Mouse (Mus musculus) erythroblast, embryonic 14.5 days (primary cell): ENCODE results near the gene Pkd2. TPM values are rescaled to one million over a fixed set of nuclear protein-coding genes. Genes with fewer than 3 reads are reported as not detected.
"Not testable (repeated sequence)": the region's sequence is repeated elsewhere in the genome, so short reads cannot be mapped to it uniquely, and the experiment has no call there.

Experiments used
- H3K27me3 ChIP-seq: 2 replicates; pipeline ENCODE4 v1.6.1; 2012; ENCODE audit warnings: inconsistent platforms; ENCODE audit not compliant: control insufficient read depth
- H3K36me3 ChIP-seq: 2 replicates; pipeline ENCODE4 v1.6.1; 2012; ENCODE audit warnings: mild to moderate bottlenecking, inconsistent platforms; ENCODE audit not compliant: control insufficient read depth
- H3K4me1 ChIP-seq: 2 replicates; pipeline ENCODE4 v1.6.1; 2012; ENCODE audit warnings: inconsistent platforms; ENCODE audit not compliant: control insufficient read depth
- H3K4me3 ChIP-seq: replicated peaks from 2 replicates; pipeline ENCODE3; 2012; ENCODE audit warnings: moderate library complexity, mild to moderate bottlenecking, inconsistent platforms
- H3K9me3 ChIP-seq: 2 replicates; pipeline ENCODE4 v1.6.1; 2012; ENCODE audit warnings: low read length, inconsistent platforms, mixed read lengths; ENCODE audit not compliant: control insufficient read depth
- GATA1 ChIP-seq: IDR thresholded peaks from 2 replicates; pipeline ENCODE4 v1.6.1; 2012; ENCODE audit warnings: low read length, inconsistent platforms, mixed read lengths
- TAL1 ChIP-seq: IDR thresholded peaks from 3 replicates; pipeline ENCODE4 v1.6.1; 2012; ENCODE audit warnings: low read length, inconsistent platforms, mixed read lengths
- polyA plus RNA-seq: library from polyadenylated mRNA; stranded (reverse); fragments of >175 nt; gene quantifications from 2 replicates; pipeline ENCODE4 v1.2.3, GENCODE M21; 2012

The Pkd2 gene
- polyA plus RNA-seq, 1 experiment: not detected

- TF ChIP-seq TAL1 (no peak), GATA1 (no peak)
- H3K36me3 ChIP-seq: no peaks in the 10 kb centered on the region
- no peak within 1 kb of the TSS for H3K4me3 ChIP-seq
- no peaks in the 10 kb centered on the region for H3K27me3 ChIP-seq
- no peaks in the 10 kb centered on the region for H3K9me3 ChIP-seq
- H3K4me1 ChIP-seq: no peaks in the 10 kb centered on the region
Observed at GRCm38 (mm10) chr5:104434835-104435301, 24.4 kb upstream of the Pkd2 start, which contains the start of gene Spp1. Gene Spp1 (plus strand): TSS chr5:104435118.

GRCm38 (mm10) chr5:104436406-104437076, 22.7 kb upstream of the Pkd2 start:
- Histone ChIP-seq H3K4me1 (no peaks in the 10 kb centered on the region), H3K27me3 (no peaks in the 10 kb centered on the region), H3K36me3 (no peaks in the 10 kb centered on the region), H3K4me3 (no peak overlapping the region), H3K9me3 (no peaks in the 10 kb centered on the region; the same call in 1 of the 2 replicates)
- TF ChIP-seq GATA1 (no peak), TAL1 (no peak)

- Histone ChIP-seq H3K36me3 (no peaks in the 10 kb centered on the region), H3K9me3 (no peaks in the 10 kb centered on the region; the same call in 1 of the 2 replicates), H3K4me3 (no peak overlapping the region), H3K27me3 (no peaks in the 10 kb centered on the region), H3K4me1 (no peaks in the 10 kb centered on the region)
- no peak for TF ChIP-seq TAL1
- no peak for TF ChIP-seq GATA1
Observed at GRCm38 (mm10) chr5:104442396-104442795, 16.9 kb upstream of the Pkd2 start.

GRCm38 (mm10) chr5:104442850-104443249, 16.4 kb upstream of the Pkd2 start:
- Histone ChIP-seq H3K9me3 (no peaks in the 10 kb centered on the region; the same call in 1 of the 2 replicates), H3K27me3 (no peaks in the 10 kb centered on the region)
- no peak for TF ChIP-seq GATA1
- no peak for TF ChIP-seq TAL1

GRCm38 (mm10) chr5:104446156-104446555, 13.1 kb upstream of the Pkd2 start:
- H3K4me1 ChIP-seq: no peaks in the 10 kb centered on the region
- H3K27me3 ChIP-seq: no peaks in the 10 kb centered on the region; the same call in 1 of the 2 replicates
- no peaks in the 10 kb centered on the region for H3K36me3 ChIP-seq
- H3K4me3 ChIP-seq: no peak overlapping the region
- TF ChIP-seq GATA1 (no peak), TAL1 (no peak)
- no peaks in the 10 kb centered on the region for H3K9me3 ChIP-seq

More at GRCm38 (mm10) chr5:104442850-104443249, 16.4 kb upstream of the Pkd2 start:
- no peak overlapping the region for H3K4me3 ChIP-seq
- H3K4me1 ChIP-seq: no peaks in the 10 kb centered on the region
- H3K36me3 ChIP-seq: no peaks in the 10 kb centered on the region

- not testable (repeated sequence) for H3K4me3 ChIP-seq, H3K4me1 ChIP-seq, H3K9me3 ChIP-seq, H3K27me3 ChIP-seq, H3K36me3 ChIP-seq
Observed at GRCm38 (mm10) chr5:104448346-104448745, 10.9 kb upstream of the Pkd2 start.

GRCm38 (mm10) chr5:104449491-104449890, 9.8 kb upstream of the Pkd2 start:
- Histone ChIP-seq H3K4me1 (no peaks in the 10 kb centered on the region), H3K9me3 (no peaks in the 10 kb centered on the region), H3K27me3 (no peaks in the 10 kb centered on the region; the same call in 1 of the 2 replicates), H3K36me3 (no peaks in the 10 kb centered on the region), H3K4me3 (no peak overlapping the region)
- TF ChIP-seq GATA1: no peak
- no peak for TF ChIP-seq TAL1

GRCm38 (mm10) chr5:104453075-104453474, 6.2 kb upstream of the Pkd2 start:
- no peaks in the 10 kb centered on the region; the same call in 1 of the 2 replicates for H3K27me3 ChIP-seq
- no peaks in the 10 kb centered on the region; the same call in 1 of the 2 replicates for H3K9me3 ChIP-seq
- TF ChIP-seq TAL1 (no peak), GATA1 (no peak)
- no peaks in the 10 kb centered on the region for H3K4me1 ChIP-seq
- no peak overlapping the region for H3K4me3 ChIP-seq
- H3K36me3 ChIP-seq: no peaks in the 10 kb centered on the region

GRCm38 (mm10) chr5:104454564-104454963, 4.7 kb upstream of the Pkd2 start:
- no peaks in the 10 kb centered on the region for H3K36me3 ChIP-seq
- no peaks in the 10 kb centered on the region; the same call in 1 of the 2 replicates for H3K9me3 ChIP-seq
- no peak overlapping the region for H3K4me3 ChIP-seq
- no peaks in the 10 kb centered on the region for H3K4me1 ChIP-seq
- peaks cover 10% of the 10 kb centered on the region for H3K27me3 ChIP-seq
- no peak for TF ChIP-seq TAL1
- TF ChIP-seq GATA1: no peak
